Mouse (Mus musculus): ENCODE data around the gene Ybey.

DNA sequence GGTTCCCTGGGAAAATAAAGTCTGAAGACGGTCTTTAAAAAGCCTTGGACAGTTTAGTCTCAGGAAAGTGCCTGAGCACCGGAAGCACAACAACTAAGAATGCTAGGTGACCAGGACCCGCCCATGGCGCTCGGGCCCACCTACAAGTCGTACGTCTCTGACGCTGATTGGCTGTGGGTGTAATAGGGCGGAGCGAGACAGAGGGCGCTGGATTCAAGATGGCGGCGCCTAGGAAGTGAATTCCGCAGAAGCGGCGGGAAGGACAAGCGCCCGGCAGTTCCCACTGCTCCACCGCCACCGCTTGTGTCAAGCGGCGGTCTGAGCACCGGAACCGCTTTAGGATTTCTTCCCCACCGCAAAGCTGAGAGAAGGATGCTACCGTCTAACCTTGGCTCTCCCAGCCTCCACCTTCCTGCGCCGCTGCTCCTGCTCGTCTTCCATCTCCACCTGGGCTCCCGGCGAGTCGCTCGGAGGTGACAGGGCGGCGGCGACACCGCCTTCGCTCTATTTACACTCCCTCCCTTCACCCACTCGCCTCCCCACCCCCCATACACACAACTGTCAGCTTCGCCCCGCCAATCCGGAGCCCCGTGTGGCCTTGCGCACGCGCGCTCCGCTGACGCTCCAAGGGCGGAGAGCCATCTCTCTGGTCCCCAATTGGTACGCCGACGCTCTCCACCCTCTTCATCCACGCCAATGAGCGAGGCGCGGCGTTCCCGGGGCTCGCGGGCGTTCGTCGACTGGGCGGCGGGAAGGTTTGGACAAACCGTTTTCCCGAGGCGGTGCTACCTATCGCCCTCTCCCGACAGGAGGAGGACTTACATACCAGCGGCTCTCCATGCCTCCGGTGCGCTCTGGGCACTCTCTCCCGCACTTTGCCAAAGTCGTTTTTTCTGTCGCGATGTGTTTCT, 26.5 kb downstream of the Ybey start, which contains the start of gene Pcnt:
- peak; percentile 86 for TF ChIP-seq CTCF (IDR thresholded peaks at IDR 0.05; ENCODE audit: low read depth, low read length)
- TF ChIP-seq POLR2A (IDR thresholded peaks at IDR 0.05; ENCODE audit: extremely low read depth, insufficient read depth, low read length) = 0 out of 2 replicates have a peak, but pooled peaks have one; percentile 69

Measured in liver, adult 2 months (tissue).